Mouse (Mus musculus) frontal cortex, adult 2 months (tissue): ENCODE data around the gene Stam. TPM values are rescaled to one million over a fixed set of nuclear protein-coding genes. Genes with fewer than 3 reads are reported as not detected.

Experiments used
- DNase-seq, 2 experiments: peaks; one replicate each; pipeline ENCODE4 v3.0.0; 2022; ENCODE audit warnings: low spot score in 1 of 2; ENCODE audit errors: extremely low spot score in 1 of 2
- polyA plus RNA-seq: library from polyadenylated mRNA; depleted of rRNA; stranded (reverse); fragments of >200 nt; gene quantifications from 2 replicates; pipeline ENCODE4 v1.2.3, GENCODE M21; 2012

Stam gene
- polyA plus RNA-seq, 1 experiment: 64.6 TPM

GRCm38 (mm10) chr2:14107673-14108072 lies 33.8 kb downstream of the Stam start:
- no peak for DNase-seq

GRCm38 (mm10) chr2:14126387-14126786 lies 52.5 kb downstream of the Stam start:
- no peak for DNase-seq

GRCm38 (mm10) chr2:14127629-14128028 lies 53.7 kb downstream of the Stam start:
- no peak for DNase-seq

- DNase-seq: no peak
These were observed 56.9 kb downstream of the Stam start for GRCm38 (mm10) chr2:14130641-14131339.

- peak in 1 of 2 experiments; percentile 14 for DNase-seq
These were observed 58.8 kb downstream of the Stam start for GRCm38 (mm10) chr2:14132468-14133326.

- no peak for DNase-seq
These were observed 63.0 kb downstream of the Stam start for GRCm38 (mm10) chr2:14136906-14137305.

GRCm38 (mm10) chr2:14139590-14139989 lies 65.7 kb downstream of the Stam start:
- DNase-seq: no peak

GRCm38 (mm10) chr2:14140044-14140443 lies 66.1 kb downstream of the Stam start:
- DNase-seq: no peak

- DNase-seq: no peak
These were observed 71.4 kb downstream of the Stam start for GRCm38 (mm10) chr2:14145311-14145710.

GRCm38 (mm10) chr2:14146913-14147312 lies 73.0 kb downstream of the Stam start:
- no peak for DNase-seq

GRCm38 (mm10) chr2:14150829-14151228 lies 76.9 kb downstream of the Stam start:
- no peak for DNase-seq

- DNase-seq: no peak
These were observed 78.0 kb downstream of the Stam start for GRCm38 (mm10) chr2:14151854-14152253.

GRCm38 (mm10) chr2:14159047-14159446 lies 85.1 kb downstream of the Stam start:
- DNase-seq: no peak

- DNase-seq: no peak
These were observed 85.9 kb downstream of the Stam start for GRCm38 (mm10) chr2:14159756-14160155.

GRCm38 (mm10) chr2:14164459-14165030 lies 90.6 kb downstream of the Stam start:
- no peak for DNase-seq

GRCm38 (mm10) chr2:14165066-14165465 lies 91.2 kb downstream of the Stam start:
- DNase-seq: no peak

GRCm38 (mm10) chr2:14165618-14166344 lies 91.9 kb downstream of the Stam start:
- peak in 1 of 2 experiments; percentile 28 for DNase-seq

- no peak for DNase-seq
These were observed 93.8 kb downstream of the Stam start for GRCm38 (mm10) chr2:14167721-14168120.

GRCm38 (mm10) chr2:14174334-14174733 lies 100.4 kb downstream of the Stam start, which contains the start of gene Tmem236:
TSS of gene Tmem236 (plus strand) at chr2:14174523.
- DNase-seq: no peak

- no peak for DNase-seq
These were observed 102.7 kb downstream of the Stam start for GRCm38 (mm10) chr2:14176460-14177193.
